Mouse (Mus musculus) forebrain, embryonic 16.5 days (tissue): ENCODE data around the gene Tmbim1. TPM values are rescaled to one million over a fixed set of nuclear protein-coding genes. Genes with fewer than 3 reads are reported as not detected.

Experiments used
- ATAC-seq: fragments of 200-750 bp; cut with Nextera tagmentation; 2 replicates; pipeline ENCODE4 v1.8.0; 2017; ENCODE audit warnings: mild to moderate bottlenecking, moderate library complexity
- H3K27ac ChIP-seq: fragments of 300-500 bp; sonication (generic); 2 replicates; pipeline ENCODE4 v1.5.1; 2014; ENCODE audit warnings: low read length, control low read depth
- H3K27me3 ChIP-seq: fragments of 300-500 bp; sonication (generic); replicated peaks from 2 replicates; pipeline ENCODE4 v1.6.1; 2014; ENCODE audit warnings: low read length; ENCODE audit not compliant: control insufficient read depth, insufficient read depth
- H3K36me3 ChIP-seq: fragments of 300-500 bp; sonication (generic); 2 replicates; pipeline ENCODE4 v1.6.1; 2014; ENCODE audit not compliant: control insufficient read depth, insufficient read depth
- H3K4me1 ChIP-seq: fragments of 300-500 bp; sonication (generic); replicated peaks from 2 replicates; pipeline ENCODE4 v1.6.1; 2014; ENCODE audit warnings: low read length; ENCODE audit not compliant: control insufficient read depth, insufficient read depth
- H3K4me2 ChIP-seq: fragments of 300-500 bp; sonication (generic); 2 replicates; pipeline ENCODE4 v1.6.1; 2014; ENCODE audit warnings: mild to moderate bottlenecking, low read length, control low read depth
- H3K4me3 ChIP-seq: fragments of 300-500 bp; sonication (generic); replicated peaks from 2 replicates; pipeline ENCODE4 v1.5.1; 2014; ENCODE audit warnings: mild to moderate bottlenecking, low read length, control low read depth
- H3K9ac ChIP-seq: fragments of 300-500 bp; sonication (generic); replicated peaks from 2 replicates; pipeline ENCODE4 v1.6.1; 2014; ENCODE audit warnings: low read depth, low read length, control low read depth
- H3K9me3 ChIP-seq: fragments of 300-500 bp; sonication (generic); 2 replicates; pipeline ENCODE4 v1.6.1; 2016; ENCODE audit warnings: low read length; ENCODE audit not compliant: control insufficient read depth
- WGBS: fragments of 180-500 bp; shearing (Covaris S2); extraction: QIAGEN DNeasy Blood & Tissue Kit; methylation state at CpG from one replicate; pipeline ENCODE4 v1.1.7; 2014; 5-methylcytosine and 5-hydroxymethylcytosine counted together
- polyA plus RNA-seq: library from polyadenylated mRNA; unstranded; fragments of >200 nt; fragmentation: Nextera tagmentation; extraction: Ambion mirVana; gene quantifications from 2 replicates; pipeline ENCODE4 v1.2.1, GENCODE M21; 2015

Tmbim1 gene
- polyA plus RNA-seq, 1 experiment from 2014 or later, result 6.9 TPM

DNA sequence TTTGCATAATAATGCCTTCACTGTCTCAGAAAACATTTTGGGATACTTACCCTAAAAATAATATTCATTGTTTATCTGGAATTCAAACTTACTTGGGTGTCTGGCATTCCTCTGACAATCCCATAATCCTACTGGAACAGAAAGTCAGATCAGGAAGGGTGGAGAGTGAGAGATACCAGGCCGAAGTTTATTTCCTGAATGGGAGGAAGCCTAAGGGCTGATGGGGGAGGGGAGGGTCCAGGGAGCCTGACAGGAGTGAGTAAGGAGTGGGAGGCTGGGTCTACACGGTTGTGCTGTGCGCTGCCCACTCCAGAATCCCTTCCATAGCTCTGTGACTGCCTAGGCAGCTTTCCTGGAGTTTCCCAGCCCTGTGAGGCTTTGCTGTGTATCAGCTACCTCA, 4.3 kb upstream of the Tmbim1 start:
- no peak overlapping the region for H3K9ac ChIP-seq
- no peak overlapping the region for H3K27ac ChIP-seq
- H3K4me3 ChIP-seq, result no peak overlapping the region
- no peaks in the 10 kb centered on the region for H3K27me3 ChIP-seq
- H3K9me3 ChIP-seq, result no peaks in the 10 kb centered on the region
- no peaks in the 10 kb centered on the region for H3K4me1 ChIP-seq
- WGBS, result 59% methylated on average over 3 of the region's 3 CpGs
- ATAC-seq, result no peak
- no peaks in the 10 kb centered on the region for H3K36me3 ChIP-seq
- no peak overlapping the region for H3K4me2 ChIP-seq

DNA sequence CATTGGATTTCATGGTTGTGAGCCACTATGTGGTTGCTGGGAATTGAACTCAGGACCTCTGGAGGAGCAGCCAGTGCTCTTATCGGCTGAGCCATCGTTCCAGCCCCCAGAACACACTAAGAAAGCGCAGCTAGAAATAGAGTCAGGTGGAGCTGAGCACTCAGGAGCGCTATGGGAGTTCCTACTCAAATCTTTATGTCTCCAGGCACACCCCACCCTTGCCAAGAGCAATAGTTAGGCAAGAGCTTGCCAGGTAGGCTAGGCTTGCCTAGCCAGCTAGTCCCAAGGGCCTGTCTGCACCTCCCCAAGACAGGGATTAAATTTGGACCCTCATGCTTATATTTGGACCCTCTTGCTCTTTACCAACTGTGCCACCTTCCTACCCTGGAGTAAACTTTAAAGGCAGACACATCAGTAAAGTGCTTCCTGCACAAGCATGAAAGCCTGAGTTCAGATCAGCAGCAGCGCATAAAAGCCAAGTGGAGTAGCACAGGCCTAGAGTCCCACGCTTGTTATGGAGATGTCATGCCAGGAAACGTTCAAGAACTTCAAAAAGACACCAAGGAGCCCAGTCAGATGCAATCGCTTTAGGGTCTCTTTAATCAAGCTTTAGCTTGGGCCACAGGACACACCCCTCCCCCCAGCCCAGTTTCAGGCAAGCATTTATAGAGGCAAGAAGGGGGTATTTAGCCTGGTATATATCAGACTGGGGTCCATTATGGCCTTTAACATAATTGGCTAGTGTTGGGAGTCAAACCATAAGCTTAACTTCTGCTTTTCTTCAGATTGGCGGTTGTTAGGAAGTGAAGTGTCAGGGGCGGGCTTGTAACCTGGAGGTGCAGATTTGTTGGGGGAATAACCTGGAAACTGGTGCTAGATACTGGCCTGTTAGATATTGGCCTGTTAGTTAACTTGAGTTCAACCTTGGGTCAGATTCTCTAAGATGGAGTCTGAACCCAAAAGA, 2.9 kb upstream of the Tmbim1 start:
- ATAC-seq, result no peak
- Histone ChIP-seq H3K27ac (no peak overlapping the region), H3K9ac (no peak overlapping the region), H3K4me3 (no peak overlapping the region), H3K27me3 (peaks cover 4% of the 10 kb centered on the region; the same call in 1 of the 2 replicates), H3K4me1 (peaks cover 9% of the 10 kb centered on the region), H3K4me2 (no peak overlapping the region), H3K9me3 (no peaks in the 10 kb centered on the region), H3K36me3 (no peaks in the 10 kb centered on the region)
- WGBS, result 80% methylated on average over 10 of the region's 10 CpGs

DNA sequence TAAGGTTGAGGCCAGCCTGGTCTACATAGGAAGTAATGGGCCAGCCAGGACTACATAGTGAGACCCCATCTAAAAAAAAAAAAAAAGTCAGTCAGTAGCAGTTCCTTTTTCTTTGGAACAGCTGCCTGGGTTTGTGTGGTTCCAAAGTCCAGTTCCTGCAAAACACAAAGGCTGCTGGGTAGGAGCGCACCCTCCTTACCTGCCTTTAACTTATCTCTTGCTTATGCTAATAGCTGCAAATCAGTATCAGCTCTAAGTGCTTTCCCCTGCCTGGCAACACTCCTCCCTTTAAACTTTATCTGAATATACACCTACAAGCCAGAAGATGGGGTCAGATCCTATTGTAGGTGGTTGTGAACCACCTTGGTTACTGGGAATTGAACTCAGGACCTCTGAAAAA, 1.7 kb upstream of the Tmbim1 start:
- Histone ChIP-seq H3K9me3 (no peaks in the 10 kb centered on the region), H3K36me3 (no peaks in the 10 kb centered on the region), H3K4me3 (no peak overlapping the region), H3K4me1 (peaks cover 9% of the 10 kb centered on the region), H3K27ac (no peak overlapping the region), H3K9ac (no peak overlapping the region), H3K27me3 (peaks cover 7% of the 10 kb centered on the region; the same call in 1 of the 2 replicates), H3K4me2 (no peak overlapping the region)
- ATAC-seq, result no peak
- WGBS, result 100% methylated on average over 1 of the region's 1 CpGs

DNA sequence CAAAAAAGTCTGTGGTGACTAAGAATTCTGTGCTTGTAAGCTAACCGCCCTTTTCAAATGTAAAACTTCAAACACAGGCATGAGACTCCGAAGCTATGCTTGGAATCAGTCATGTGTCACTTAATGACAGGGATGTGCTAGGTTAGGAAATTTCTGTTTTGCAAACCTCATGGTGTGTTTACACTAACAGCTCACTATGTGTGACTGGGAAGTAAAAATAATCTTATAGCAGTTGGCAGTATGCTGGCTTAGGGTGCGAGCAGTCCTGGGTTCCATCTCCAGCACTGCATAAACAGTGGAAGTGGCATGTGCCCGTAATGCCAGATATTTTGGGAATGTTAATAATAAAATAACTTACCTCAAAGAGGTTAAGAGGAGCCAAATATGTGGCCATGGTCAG, 476 bp downstream of the Tmbim1 start:
- Histone ChIP-seq H3K4me2 (no peak overlapping the region), H3K36me3 (no peaks in the 10 kb centered on the region), H3K9me3 (no peaks in the 10 kb centered on the region), H3K27ac (no peak overlapping the region), H3K4me1 (peaks cover 9% of the 10 kb centered on the region), H3K9ac (no peak overlapping the region), H3K4me3 (no peak overlapping the region), H3K27me3 (peaks cover 7% of the 10 kb centered on the region; the same call in 1 of the 2 replicates)
- WGBS, result 73% methylated on average over 4 of the region's 4 CpGs
- ATAC-seq, result no peak

DNA sequence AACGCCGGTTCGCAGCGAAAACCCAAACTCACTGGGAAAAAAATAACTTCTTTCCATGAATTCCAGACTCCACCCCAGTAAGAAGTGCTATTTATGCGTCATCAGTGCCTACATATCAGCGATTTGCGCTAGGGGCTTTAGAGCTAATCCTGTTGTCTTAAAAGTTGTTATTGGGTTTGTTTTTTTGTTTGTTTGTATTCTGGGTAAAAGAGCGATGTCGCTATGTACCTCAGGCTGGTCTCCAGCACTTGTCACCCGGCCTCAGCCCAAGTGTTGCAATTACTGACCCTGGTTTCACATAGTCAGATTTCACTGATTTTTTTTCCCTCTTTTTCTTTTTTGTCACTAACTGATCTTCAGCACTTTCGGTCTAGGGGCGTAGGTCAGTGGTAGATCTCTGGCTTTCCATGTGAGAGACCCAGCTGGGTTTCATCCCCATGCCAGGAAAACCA, 1.1 kb downstream of the Tmbim1 start:
- Histone ChIP-seq H3K4me2 (peak overlapping the region; percentile 72), H3K27ac (no peak overlapping the region), H3K4me3 (peak overlapping the region; percentile 49), H3K36me3 (no peaks in the 10 kb centered on the region), H3K4me1 (peaks cover 9% of the 10 kb centered on the region), H3K9me3 (no peaks in the 10 kb centered on the region), H3K27me3 (peaks cover 7% of the 10 kb centered on the region; the same call in 1 of the 2 replicates), H3K9ac (peak overlapping the region; percentile 55)
- ATAC-seq, result no peak
- 13% methylated on average over 12 of the region's 12 CpGs for WGBS

DNA sequence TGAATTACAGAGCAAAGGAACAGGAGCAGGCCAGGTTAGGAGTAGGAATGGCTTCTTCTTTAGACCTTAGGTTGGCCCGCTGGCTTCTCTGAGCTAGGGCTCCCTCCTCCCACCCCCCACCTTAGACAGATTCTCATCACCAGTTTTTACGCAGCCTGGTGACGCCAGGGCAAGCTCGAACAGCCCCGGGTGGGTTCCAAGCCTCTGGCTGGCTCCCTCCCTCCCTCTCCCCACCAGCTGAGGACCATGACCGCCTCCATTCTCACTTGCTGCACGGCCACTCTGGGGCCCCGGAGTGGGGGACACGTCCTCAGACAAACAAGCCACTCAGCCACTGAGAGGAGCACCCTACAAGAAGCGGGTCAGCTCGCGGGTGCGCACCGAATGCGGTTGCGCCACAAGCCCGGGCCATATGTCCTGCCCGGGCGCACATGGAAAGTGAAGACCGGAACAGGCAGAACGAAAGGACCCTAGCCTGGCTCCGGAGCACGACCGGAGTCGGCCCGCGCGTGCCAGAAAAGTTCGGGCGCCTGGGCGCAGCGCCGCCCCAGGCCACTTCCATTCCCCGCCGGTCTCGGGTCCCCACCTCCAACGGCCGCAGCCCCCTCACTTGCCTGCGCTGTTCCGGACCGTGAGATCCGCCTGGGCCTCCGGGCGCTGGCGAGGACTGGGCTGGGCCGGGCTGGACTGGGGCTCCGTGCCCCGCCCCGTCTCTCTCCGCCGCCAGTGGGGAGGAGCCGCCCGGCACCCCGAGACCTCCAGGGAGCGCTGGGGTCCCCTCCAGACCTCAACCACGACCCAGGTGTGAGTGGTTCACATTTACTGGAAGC, 1.7 kb downstream of the Tmbim1 start:
- peaks cover 7% of the 10 kb centered on the region; the same call in 1 of the 2 replicates for H3K27me3 ChIP-seq
- H3K4me3 ChIP-seq, result peak overlapping the region; percentile 49
- no peaks in the 10 kb centered on the region for H3K9me3 ChIP-seq
- no peak overlapping the region for H3K27ac ChIP-seq
- 1% methylated on average over 55 of the region's 56 CpGs for WGBS
- peaks cover 9% of the 10 kb centered on the region for H3K4me1 ChIP-seq
- H3K4me2 ChIP-seq, result peak overlapping the region; percentile 72
- peak overlapping the region; percentile 55 for H3K9ac ChIP-seq
- H3K36me3 ChIP-seq, result no peaks in the 10 kb centered on the region
- peak; percentile 74 for ATAC-seq

DNA sequence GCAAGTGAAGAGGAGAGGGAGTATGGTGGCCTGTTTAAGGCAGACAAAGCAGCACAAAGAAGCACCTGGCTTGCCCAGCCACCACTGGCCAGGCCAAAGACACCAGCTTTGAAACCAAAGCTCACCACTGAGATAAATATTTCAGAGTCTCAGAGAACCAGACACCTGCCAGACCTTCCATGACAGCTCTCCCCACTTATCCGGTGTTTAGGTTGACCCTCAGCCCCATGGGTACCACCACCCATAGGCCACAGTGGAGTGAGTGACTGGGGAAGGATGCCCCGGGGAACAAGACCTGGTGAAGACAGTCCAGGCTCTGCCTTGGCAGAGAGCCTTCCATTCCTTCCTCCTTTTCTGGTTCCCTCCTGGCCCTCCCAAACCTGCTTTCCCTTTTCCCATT, 2.6 kb downstream of the Tmbim1 start:
- Histone ChIP-seq H3K4me3 (no peak overlapping the region), H3K9me3 (no peaks in the 10 kb centered on the region), H3K4me2 (no peak overlapping the region), H3K27me3 (peaks cover 7% of the 10 kb centered on the region; the same call in 1 of the 2 replicates), H3K9ac (no peak overlapping the region), H3K36me3 (no peaks in the 10 kb centered on the region), H3K4me1 (peaks cover 9% of the 10 kb centered on the region), H3K27ac (no peak overlapping the region)
- ATAC-seq, result no peak
- 83% methylated on average over 2 of the region's 2 CpGs for WGBS

DNA sequence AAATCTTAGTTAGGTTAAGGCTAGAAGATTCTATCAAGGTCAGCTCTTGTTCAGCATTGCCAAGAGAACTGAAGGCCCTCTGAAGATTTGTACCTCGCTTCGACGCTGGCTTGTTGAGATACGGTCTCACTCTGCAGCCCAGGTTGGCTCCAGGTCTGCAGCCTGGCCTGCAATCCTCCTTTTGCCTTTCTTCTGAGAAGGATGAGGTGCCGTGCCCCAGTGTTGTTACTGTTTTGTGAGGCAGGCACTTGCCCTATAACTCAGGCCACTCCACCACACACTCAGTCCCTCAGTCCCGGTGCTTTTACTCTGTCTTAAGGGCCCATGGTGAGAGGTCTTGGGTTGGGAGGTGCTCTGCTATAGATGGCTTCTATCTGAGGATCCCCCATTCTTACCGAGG, 3.2 kb downstream of the Tmbim1 start:
- Histone ChIP-seq H3K27me3 (peaks cover 7% of the 10 kb centered on the region; the same call in 1 of the 2 replicates), H3K36me3 (no peaks in the 10 kb centered on the region), H3K4me1 (peaks cover 9% of the 10 kb centered on the region), H3K4me2 (no peak overlapping the region), H3K27ac (no peak overlapping the region), H3K9me3 (no peaks in the 10 kb centered on the region), H3K4me3 (no peak overlapping the region), H3K9ac (no peak overlapping the region)
- WGBS, result 95% methylated on average over 7 of the region's 7 CpGs
- no peak for ATAC-seq
